Mouse (Mus musculus) midbrain, embryonic 14.5 days (tissue): ENCODE data around the gene Cerkl. TPM values are rescaled to one million over a fixed set of nuclear protein-coding genes. Genes with fewer than 3 reads are reported as not detected.

Experiments used
- ATAC-seq: fragments of 200-750 bp; cut with Nextera tagmentation; 2 replicates; pipeline ENCODE4 v1.8.0; 2017; ENCODE audit warnings: moderate number of reproducible peaks, moderate library complexity; ENCODE audit not compliant: low FRiP score, low TSS enrichment
- DNase-seq: peaks from one replicate; pipeline ENCODE4 v3.0.0-alpha.2; 2015
- H3K27ac ChIP-seq: fragments of 300-500 bp; sonication (generic); replicated peaks from 2 replicates; pipeline ENCODE4 v1.5.1; 2014; ENCODE audit warnings: mild to moderate bottlenecking, low read depth, low read length, moderate library complexity
- H3K27me3 ChIP-seq: fragments of 300-500 bp; sonication (generic); 2 replicates; pipeline ENCODE4 v1.6.1; 2014; ENCODE audit warnings: low read length, control low read depth, mixed read lengths; ENCODE audit not compliant: control insufficient read depth, insufficient read depth
- H3K36me3 ChIP-seq: fragments of 300-500 bp; sonication (generic); 2 replicates; pipeline ENCODE4 v1.6.1; 2014; ENCODE audit warnings: low read length, control low read depth; ENCODE audit not compliant: control insufficient read depth, insufficient read depth
- H3K4me1 ChIP-seq: fragments of 300-500 bp; sonication (generic); 2 replicates; pipeline ENCODE4 v1.6.1; 2014; ENCODE audit warnings: mild to moderate bottlenecking, antibody characterized with exemption, low read length, control low read depth; ENCODE audit not compliant: control insufficient read depth, insufficient read depth
- H3K4me2 ChIP-seq: fragments of 300-500 bp; sonication (generic); 2 replicates; pipeline ENCODE4 v1.6.1; 2014; ENCODE audit warnings: mild to moderate bottlenecking, low read length, moderate library complexity
- H3K4me3 ChIP-seq: fragments of 300-500 bp; sonication (generic); replicated peaks from 2 replicates; pipeline ENCODE4 v1.5.1; 2014; ENCODE audit warnings: low read depth, low read length
- H3K9ac ChIP-seq: fragments of 300-500 bp; sonication (generic); replicated peaks from 2 replicates; pipeline ENCODE4 v1.6.1; 2014; ENCODE audit warnings: mild to moderate bottlenecking, low read length, moderate library complexity
- H3K9me3 ChIP-seq: fragments of 300-500 bp; sonication (generic); 2 replicates; pipeline ENCODE4 v1.6.1; 2016; ENCODE audit warnings: low read length, control low read depth, mixed read lengths; ENCODE audit not compliant: control insufficient read depth
- WGBS: fragments of 180-500 bp; shearing (Covaris S2); extraction: QIAGEN DNeasy Blood & Tissue Kit; methylation state at CpG from one replicate; pipeline ENCODE4 v1.1.7; 2014; 5-methylcytosine and 5-hydroxymethylcytosine counted together
- polyA plus RNA-seq: library from polyadenylated mRNA; unstranded; fragments of >200 nt; fragmentation: Nextera tagmentation; extraction: Ambion mirVana; gene quantifications from 2 replicates; pipeline ENCODE4 v1.2.1, GENCODE M21; 2014

The Cerkl gene
- polyA plus RNA-seq, 1 experiment from 2014 or later, result 3.3 TPM

GRCm38 (mm10) chr2:79378346-79379086 is 78.1 kb downstream of the Cerkl start:
- DNase-seq (no peak), ATAC-seq (no peak)
- 50% methylated on average over 8 of the region's 8 CpGs for WGBS
- H3K9me3 ChIP-seq, result no peaks in the 10 kb centered on the region
- H3K4me3 ChIP-seq, result no peak overlapping the region
- no peak overlapping the region for H3K4me2 ChIP-seq
- H3K27me3 ChIP-seq, result no peaks in the 10 kb centered on the region
- no peaks in the 10 kb centered on the region for H3K36me3 ChIP-seq
- no peak overlapping the region for H3K9ac ChIP-seq
- H3K4me1 ChIP-seq, result peaks cover 15% of the 10 kb centered on the region; the same call in 1 of the 2 replicates
- H3K27ac ChIP-seq, result no peak overlapping the region; the same call in 1 of the 2 replicates

GRCm38 (mm10) chr2:79372486-79373200 is 83.9 kb downstream of the Cerkl start:
- Histone ChIP-seq H3K9me3 (no peaks in the 10 kb centered on the region), H3K4me2 (no peak overlapping the region), H3K36me3 (no peaks in the 10 kb centered on the region), H3K4me3 (no peak overlapping the region), H3K4me1 (peaks cover 6% of the 10 kb centered on the region; the same call in 1 of the 2 replicates), H3K27me3 (no peaks in the 10 kb centered on the region), H3K27ac (no peak overlapping the region), H3K9ac (no peak overlapping the region)
- ATAC-seq (no peak), DNase-seq (no peak)
- WGBS, result 52% methylated on average over 6 of the region's 6 CpGs

GRCm38 (mm10) chr2:79372154-79372467 is 84.5 kb downstream of the Cerkl start:
- Histone ChIP-seq H3K27me3 (no peaks in the 10 kb centered on the region), H3K9me3 (no peaks in the 10 kb centered on the region), H3K27ac (no peak overlapping the region), H3K4me3 (no peak overlapping the region), H3K9ac (no peak overlapping the region), H3K4me1 (peaks cover 6% of the 10 kb centered on the region; the same call in 1 of the 2 replicates), H3K36me3 (no peaks in the 10 kb centered on the region), H3K4me2 (no peak overlapping the region)
- ATAC-seq, result no peak
- DNase-seq, result no peak
- WGBS, result 87% methylated on average over 2 of the region's 2 CpGs

GRCm38 (mm10) chr2:79371326-79372153 is 85.0 kb downstream of the Cerkl start:
- H3K9ac ChIP-seq, result no peak overlapping the region
- no peaks in the 10 kb centered on the region for H3K27me3 ChIP-seq
- no peaks in the 10 kb centered on the region for H3K9me3 ChIP-seq
- no peak overlapping the region for H3K4me3 ChIP-seq
- WGBS, result 93% methylated on average over 7 of the region's 7 CpGs
- ATAC-seq (no peak), DNase-seq (no peak)
- no peak overlapping the region for H3K4me2 ChIP-seq
- no peak overlapping the region for H3K27ac ChIP-seq
- H3K36me3 ChIP-seq, result no peaks in the 10 kb centered on the region
- H3K4me1 ChIP-seq, result peaks cover 6% of the 10 kb centered on the region; the same call in 1 of the 2 replicates

GRCm38 (mm10) chr2:79370711-79371312 is 85.8 kb downstream of the Cerkl start:
- WGBS, result 88% methylated on average over 9 of the region's 9 CpGs
- ATAC-seq, result no peak
- Histone ChIP-seq H3K36me3 (no peaks in the 10 kb centered on the region), H3K4me3 (no peak overlapping the region), H3K4me2 (no peak overlapping the region), H3K4me1 (peaks cover 6% of the 10 kb centered on the region; the same call in 1 of the 2 replicates), H3K9ac (no peak overlapping the region), H3K27me3 (no peaks in the 10 kb centered on the region), H3K27ac (no peak overlapping the region), H3K9me3 (no peaks in the 10 kb centered on the region)
- no peak for DNase-seq

- peaks cover 6% of the 10 kb centered on the region; the same call in 1 of the 2 replicates for H3K4me1 ChIP-seq
- no peak overlapping the region for H3K4me3 ChIP-seq
- no peaks in the 10 kb centered on the region for H3K36me3 ChIP-seq
- H3K9ac ChIP-seq, result no peak overlapping the region
- ATAC-seq, result 0 out of 2 replicates have a peak, but pooled peaks have one; percentile 37
- DNase-seq, result no peak
- H3K27me3 ChIP-seq, result no peaks in the 10 kb centered on the region
- whole genome bisulfite sequencing, result 64% methylated on average over 4 of the region's 4 CpGs
- no peaks in the 10 kb centered on the region for H3K9me3 ChIP-seq
- no peak overlapping the region for H3K27ac ChIP-seq
- H3K4me2 ChIP-seq, result no peak overlapping the region
Measured at GRCm38 (mm10) chr2:79369905-79370304, 86.7 kb downstream of the Cerkl start.

GRCm38 (mm10) chr2:79369061-79369524 is 87.5 kb downstream of the Cerkl start:
- no peaks in the 10 kb centered on the region for H3K27me3 ChIP-seq
- peaks cover 6% of the 10 kb centered on the region; the same call in 1 of the 2 replicates for H3K4me1 ChIP-seq
- H3K36me3 ChIP-seq, result no peaks in the 10 kb centered on the region
- H3K9me3 ChIP-seq, result no peaks in the 10 kb centered on the region
- ATAC-seq, result no peak; the same call in 1 of the 2 replicates
- H3K9ac ChIP-seq, result no peak overlapping the region
- no peak overlapping the region for H3K27ac ChIP-seq
- H3K4me3 ChIP-seq, result no peak overlapping the region
- 53% methylated on average over 7 of the region's 7 CpGs for WGBS
- DNase-seq, result no peak
- no peak overlapping the region for H3K4me2 ChIP-seq

GRCm38 (mm10) chr2:79368661-79369060 is 87.9 kb downstream of the Cerkl start:
- Histone ChIP-seq H3K27ac (no peak overlapping the region), H3K9ac (no peak overlapping the region), H3K4me2 (no peak overlapping the region), H3K4me1 (peaks cover 6% of the 10 kb centered on the region; the same call in 1 of the 2 replicates), H3K9me3 (no peaks in the 10 kb centered on the region), H3K27me3 (no peaks in the 10 kb centered on the region), H3K4me3 (no peak overlapping the region), H3K36me3 (no peaks in the 10 kb centered on the region)
- 88% methylated on average over 12 of the region's 12 CpGs for WGBS
- ATAC-seq (no peak), DNase-seq (no peak)
